Mouse (Mus musculus): ENCODE results near the gene Slc25a29.

DNA sequence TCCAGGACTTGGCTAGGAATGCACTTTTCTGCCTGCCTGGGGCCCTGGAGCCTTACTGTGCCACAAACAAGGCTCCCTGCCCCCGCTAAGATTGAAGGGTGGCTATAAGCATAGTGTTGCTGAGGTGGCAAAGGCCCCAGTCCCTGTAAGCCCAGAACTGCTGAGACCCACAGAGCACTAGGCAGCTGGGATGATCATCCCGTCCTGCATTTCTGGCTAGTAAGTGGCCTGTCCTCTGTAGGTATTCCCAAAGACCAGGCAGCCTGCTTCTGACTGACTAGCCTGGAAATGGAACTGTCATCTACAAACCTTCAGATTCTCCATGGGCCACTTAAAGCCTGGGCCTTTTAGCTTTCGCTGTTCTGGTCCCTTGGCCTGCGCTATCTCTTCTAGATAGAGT lies 15.2 kb downstream of the Slc25a29 start:
- TF ChIP-seq POLR2A (IDR thresholded peaks at IDR 0.05; ENCODE audit: borderline replicate concordance, low read depth, low read length) (no peak), CTCF (IDR thresholded peaks at IDR 0.05; ENCODE audit: low read depth, low read length) (no peak)
